Mouse (Mus musculus) liver, embryonic 14.5 days (tissue): ENCODE results near the gene Dcpp3. TPM values are rescaled to one million over a fixed set of nuclear protein-coding genes. Genes with fewer than 3 reads are reported as not detected.
"Not testable (repeated sequence)": the region's sequence is repeated elsewhere in the genome, so short reads cannot be mapped to it uniquely, and the experiment has no call there.

ENCODE experiments used
- ATAC-seq: fragments of 200-750 bp; cut with Nextera tagmentation; 2 replicates; pipeline ENCODE4 v1.8.0; 2017; ENCODE audit warnings: moderate number of reproducible peaks, mild to moderate bottlenecking, moderate library complexity; ENCODE audit not compliant: insufficient read depth
- DNase-seq, 3 experiments: peaks; one replicate each; pipeline ENCODE4 v3.0.0-alpha.2; 2012 to 2013; ENCODE audit warnings: low read depth in 3 of 3, low spot score in 3 of 3
- H3K27ac ChIP-seq: fragments of 300-500 bp; sonication (generic); 2 replicates; pipeline ENCODE4 v1.5.1; 2014; ENCODE audit warnings: moderate library complexity, mild to moderate bottlenecking, control low read depth, inconsistent platforms
- H3K27me3 ChIP-seq: fragments of 300-500 bp; sonication (generic); 2 replicates; pipeline ENCODE4 v1.6.1; 2014; ENCODE audit warnings: mild to moderate bottlenecking, low read length, moderate library complexity; ENCODE audit not compliant: control insufficient read depth, insufficient read depth
- H3K36me3 ChIP-seq: fragments of 300-500 bp; sonication (generic); replicated peaks from 2 replicates; pipeline ENCODE4 v1.6.1; 2014; ENCODE audit warnings: low read depth; ENCODE audit not compliant: control insufficient read depth, insufficient read depth
- H3K4me1 ChIP-seq, 2 experiments: fragments of 200-500 bp in 1 of 2; fragments of 300-500 bp in 1 of 2; sonication (generic) in 1 of 2; replicated peaks; 2 replicates each; pipeline ENCODE4 v1.6.1; 2012 to 2014; ENCODE audit warnings: antibody characterized with exemption in 1 of 2, inconsistent platforms in 1 of 2, low read length in 1 of 2; ENCODE audit not compliant: control insufficient read depth in 2 of 2, insufficient read depth in 2 of 2
- H3K4me2 ChIP-seq: fragments of 300-500 bp; sonication (generic); 2 replicates; pipeline ENCODE4 v1.6.1; 2014; ENCODE audit warnings: low read depth, mild to moderate bottlenecking, control low read depth, moderate library complexity
- H3K4me3 ChIP-seq, 2 experiments: fragments of 200-500 bp in 1 of 2; fragments of 300-500 bp in 1 of 2; sonication (generic) in 1 of 2; 2 replicates each; pipeline ENCODE4 v1.5.1; 2012 to 2014; ENCODE audit warnings: low read depth in 2 of 2, low read length in 2 of 2, mild to moderate bottlenecking in 2 of 2, control low read depth in 1 of 2, inconsistent platforms in 1 of 2, moderate library complexity in 1 of 2; ENCODE audit not compliant: insufficient read depth in 1 of 2
- H3K9ac ChIP-seq: fragments of 300-500 bp; sonication (generic); replicated peaks from 2 replicates; pipeline ENCODE4 v1.6.1; 2014; ENCODE audit warnings: mild to moderate bottlenecking, control low read depth, moderate library complexity
- H3K9me3 ChIP-seq: fragments of 300-500 bp; sonication (generic); 2 replicates; pipeline ENCODE4 v1.6.1; 2016; ENCODE audit warnings: low read length, mixed read lengths; ENCODE audit not compliant: control insufficient read depth
- CTCF ChIP-seq: IDR thresholded peaks from 2 replicates; pipeline ENCODE4 v1.5.1; 2016; ENCODE audit warnings: antibody characterized with exemption, low read depth, control low read depth
- EP300 ChIP-seq: IDR thresholded peaks from 2 replicates; pipeline ENCODE4 v1.6.1; 2016; ENCODE audit warnings: antibody characterized with exemption, low read depth
- WGBS: fragments of 180-500 bp; shearing (Covaris S2); extraction: QIAGEN DNeasy Blood & Tissue Kit; methylation state at CpG from one replicate; pipeline ENCODE4 v1.1.7; 2014; ENCODE audit not compliant: insufficient replicate concordance; 5-methylcytosine and 5-hydroxymethylcytosine counted together
- polyA plus RNA-seq, 2 experiments: library from polyadenylated mRNA; depleted of rRNA in 1 of 2; stranded (reverse) in 1 of 2; unstranded in 1 of 2; fragments of >200 nt; fragmentation: Nextera tagmentation in 1 of 2; extraction: Ambion mirVana in 1 of 2; gene quantifications; 2 replicates each; pipeline versions ENCODE4 v1.2.1 to v1.2.3; 2012 to 2014

The Dcpp3 gene
- polyA plus RNA-seq, 2 experiments: not detected

DNA sequence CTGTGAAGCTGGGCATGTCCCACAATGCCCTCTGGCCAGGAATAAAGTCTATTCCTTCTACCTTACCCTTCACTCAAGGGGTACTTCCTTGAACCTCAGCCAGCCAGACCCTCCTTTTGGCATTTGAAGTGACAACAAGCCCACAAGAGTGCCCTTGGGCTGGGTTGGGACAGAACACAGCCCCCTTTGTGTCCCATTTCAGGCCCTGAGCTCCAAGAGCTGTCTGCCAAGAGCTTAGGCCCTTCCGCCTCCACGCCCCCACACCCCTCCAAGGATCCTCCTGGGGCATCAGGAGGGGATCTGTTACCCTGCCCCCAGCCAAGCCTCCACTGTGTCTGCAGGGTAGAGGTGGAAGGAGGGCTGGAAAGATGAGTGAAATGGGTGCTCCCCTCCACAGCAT, 40.1 kb upstream of the Dcpp3 start:
- no peak overlapping the region for H3K4me3 ChIP-seq
- DNase-seq: no peak
- H3K4me2 ChIP-seq: no peak overlapping the region
- no peaks in the 10 kb centered on the region for H3K27me3 ChIP-seq
- no peaks in the 10 kb centered on the region for H3K4me1 ChIP-seq
- no peak for ATAC-seq
- H3K9ac ChIP-seq: no peak overlapping the region
- 81% methylated on average over 2 of the region's 2 CpGs for WGBS
- H3K27ac ChIP-seq: no peak overlapping the region
- H3K36me3 ChIP-seq: no peaks in the 10 kb centered on the region
- TF ChIP-seq CTCF (no peak), EP300 (no peak)
- no peaks in the 10 kb centered on the region for H3K9me3 ChIP-seq

DNA sequence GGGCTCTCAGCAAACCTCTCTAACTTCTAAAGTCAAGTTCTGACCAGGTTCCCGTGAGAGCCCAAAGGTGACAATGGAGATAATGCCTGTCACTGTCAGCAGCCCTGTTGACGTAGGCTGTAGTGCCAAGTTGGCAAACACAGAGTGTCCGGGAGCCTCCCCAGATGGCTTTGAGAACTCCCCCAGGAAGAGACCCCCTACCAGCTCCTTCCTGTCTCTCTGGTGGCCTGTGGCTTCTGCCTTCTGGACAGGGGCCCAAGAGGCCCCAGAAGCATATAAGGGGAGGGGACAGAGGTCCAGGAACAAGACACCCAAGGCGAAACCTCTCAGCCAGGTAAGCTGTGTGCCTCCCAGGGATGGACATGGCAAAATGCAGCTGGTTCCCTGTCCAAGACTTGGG, 36.7 kb upstream of the Dcpp3 start, which contains the start of the genes Dcpp1 and Dcpp2:
Gene Dcpp1 (plus strand): TSS at position 301 of the 400 bp plus-strand sequence.
Gene Dcpp2 (plus strand): TSS at position 305 of the 400 bp plus-strand sequence.
- not testable (repeated sequence) for H3K27me3 ChIP-seq, H3K4me2 ChIP-seq, H3K9ac ChIP-seq, H3K27ac ChIP-seq, H3K4me1 ChIP-seq, H3K9me3 ChIP-seq, ATAC-seq, DNase-seq, H3K4me3 ChIP-seq, H3K36me3 ChIP-seq
- WGBS: 37% methylated on average over 4 of the region's 4 CpGs

DNA sequence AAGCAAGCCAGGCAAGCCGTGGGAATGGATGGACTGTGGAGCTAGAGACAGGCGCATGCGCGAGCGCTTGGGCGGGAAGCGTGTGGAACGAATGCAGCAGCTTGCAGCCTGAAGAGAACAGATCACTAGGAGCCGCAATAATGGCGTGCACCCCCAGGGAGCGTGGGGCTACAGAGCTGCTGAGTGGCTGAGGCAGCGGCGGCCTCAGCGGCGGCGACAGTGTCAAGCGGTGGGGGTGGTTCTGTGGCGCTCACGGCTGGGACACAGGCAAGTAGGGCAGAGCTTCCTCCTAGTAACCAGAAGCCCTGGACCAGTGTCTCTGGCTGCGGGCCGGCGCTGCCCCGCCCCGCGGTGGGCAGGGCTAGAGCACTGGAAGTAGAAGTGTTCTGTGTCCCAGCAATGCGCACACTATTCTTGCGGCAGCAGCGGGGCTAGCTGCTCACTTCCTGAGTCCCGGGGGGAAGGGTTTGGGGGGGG, 7.3 kb downstream of the Dcpp3 start:
- peaks cover 0 to 8% of the 10 kb centered on the region in 2 experiments; a peak in 1 of 4 replicates for H3K4me1 ChIP-seq
- H3K4me2 ChIP-seq: peak overlapping the region; percentile 68
- no peak overlapping the region for H3K27ac ChIP-seq
- no peaks in the 10 kb centered on the region for H3K9me3 ChIP-seq
- WGBS: under 1% methylated on average over 29 of the region's 29 CpGs
- TF ChIP-seq CTCF (peak; percentile 20; the same call in 1 of the 2 replicates), EP300 (no peak)
- no peak overlapping the region; the same call in 1 of the 2 replicates for H3K9ac ChIP-seq
- no peaks in the 10 kb centered on the region for H3K36me3 ChIP-seq
- no peaks in the 10 kb centered on the region for H3K27me3 ChIP-seq
- ATAC-seq: peak; percentile 96
- peak overlapping the region; percentile 48 to 75 for H3K4me3 ChIP-seq
- DNase-seq: peak; percentile 60 to 68 (median 64)

DNA sequence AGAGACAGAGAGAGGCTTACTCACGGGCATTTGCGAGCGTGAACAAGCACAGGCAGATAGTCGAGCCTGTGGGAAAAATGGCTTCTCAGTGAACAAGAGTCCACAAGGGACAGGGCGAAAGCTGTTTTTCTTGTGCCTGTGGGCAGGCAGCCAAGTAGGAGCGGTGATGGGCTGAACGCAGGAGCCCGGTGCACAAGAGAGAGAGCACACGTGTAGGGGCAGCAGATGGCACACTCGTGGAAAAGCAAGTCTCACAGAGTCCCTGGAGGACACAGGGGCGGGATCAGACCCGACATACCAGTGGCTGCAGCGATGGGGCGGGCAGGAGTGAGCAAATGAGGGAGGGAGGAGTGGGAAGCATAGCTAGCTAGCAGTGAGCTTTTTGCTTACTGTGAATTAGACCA, 7.8 kb downstream of the Dcpp3 start:
- Histone ChIP-seq H3K4me3 (peak overlapping the region; percentile 48 to 75), H3K4me2 (peak overlapping the region; percentile 68), H3K9ac (peak overlapping the region; percentile 56), H3K4me1 (peaks cover 0 to 8% of the 10 kb centered on the region in 2 experiments; a peak in 1 of 4 replicates), H3K27ac (no peak overlapping the region), H3K36me3 (no peaks in the 10 kb centered on the region), H3K9me3 (no peaks in the 10 kb centered on the region), H3K27me3 (no peaks in the 10 kb centered on the region)
- TF ChIP-seq EP300 (no peak), CTCF (no peak)
- WGBS: 1% methylated on average over 14 of the region's 14 CpGs
- DNase-seq (peak; percentile 17 to 33 (median 33)), ATAC-seq (peak; percentile 66)

DNA sequence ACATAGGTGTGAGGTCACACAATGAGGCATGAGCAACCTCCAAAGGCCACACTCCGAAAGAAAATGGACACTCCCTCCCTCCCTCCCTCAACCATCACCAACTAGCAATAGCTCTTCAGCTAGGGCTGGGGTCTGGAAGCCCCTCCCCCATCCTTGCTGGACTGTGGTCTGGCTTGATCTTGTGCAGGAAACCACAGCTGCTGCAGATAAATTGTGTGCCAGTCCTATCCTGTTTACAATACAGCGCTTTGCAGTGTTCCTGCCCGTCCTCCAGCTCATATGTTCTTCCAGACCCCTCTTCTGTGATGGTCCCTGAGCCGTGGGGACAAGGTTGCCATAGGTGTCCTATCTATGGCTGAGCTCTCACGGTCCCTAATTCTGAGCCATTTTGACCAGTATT, 13.9 kb downstream of the Dcpp3 start:
- Histone ChIP-seq H3K4me1 (no peaks in the 10 kb centered on the region), H3K9me3 (no peaks in the 10 kb centered on the region), H3K4me2 (no peak overlapping the region), H3K9ac (no peak overlapping the region), H3K36me3 (no peaks in the 10 kb centered on the region), H3K27ac (no peak overlapping the region), H3K4me3 (no peak overlapping the region), H3K27me3 (no peaks in the 10 kb centered on the region)
- 17% methylated on average over 5 of the region's 5 CpGs for WGBS
- DNase-seq: no peak
- TF ChIP-seq EP300: no peak
- TF ChIP-seq CTCF: no peak
- no peak for ATAC-seq
